Mouse (Mus musculus) liver, adult (tissue): ENCODE results near the gene Kin.

Source experiments
- GATA4 ChIP-seq: IDR thresholded peaks from 2 replicates; pipeline ENCODE4 v1.6.1; 2014; ENCODE audit warnings: mild to moderate bottlenecking, low read length; ENCODE audit not compliant: insufficient replicate concordance

Gene Kin

DNA sequence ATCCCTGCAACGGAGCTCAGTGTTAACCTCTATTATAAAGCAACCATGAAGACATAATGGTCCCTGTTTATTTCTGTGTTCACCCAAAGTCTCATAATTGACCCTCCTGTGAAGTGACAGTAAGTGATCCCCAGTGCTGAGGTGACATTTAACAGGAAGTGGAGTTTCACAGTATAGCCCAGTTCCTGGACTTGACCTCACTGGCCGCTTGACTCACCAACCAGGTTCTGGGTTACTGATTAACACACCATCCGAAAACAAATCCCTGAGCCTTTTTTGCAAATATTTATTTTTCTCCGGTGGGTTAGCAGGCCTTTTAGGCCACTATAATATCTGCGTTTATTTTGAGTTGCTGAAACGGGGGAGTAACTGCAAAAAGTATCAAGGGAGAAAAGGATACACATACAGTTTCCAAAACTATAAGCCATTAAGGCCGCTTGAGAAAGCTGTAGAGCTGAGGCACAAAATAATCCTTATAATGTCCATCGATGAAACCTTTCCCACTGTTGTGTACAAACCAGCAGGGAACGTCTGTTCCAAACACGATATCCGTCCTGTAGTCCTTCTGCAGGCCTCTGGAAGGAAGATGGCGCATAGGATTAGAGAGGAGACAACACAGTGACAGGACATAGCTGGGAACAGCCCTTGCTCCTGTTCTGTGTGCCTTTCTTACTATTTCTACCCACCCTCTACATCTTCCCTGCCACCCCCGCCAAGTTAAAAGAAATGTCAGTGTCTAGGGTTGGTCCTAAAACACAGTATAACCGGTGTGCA is 14.1 kb downstream of the Kin start:
- no peak for TF ChIP-seq GATA4

- no peak for TF ChIP-seq GATA4
These were observed 18.3 kb downstream of the Kin start for GRCm38 (mm10) chr2:10098598-10099215.

DNA sequence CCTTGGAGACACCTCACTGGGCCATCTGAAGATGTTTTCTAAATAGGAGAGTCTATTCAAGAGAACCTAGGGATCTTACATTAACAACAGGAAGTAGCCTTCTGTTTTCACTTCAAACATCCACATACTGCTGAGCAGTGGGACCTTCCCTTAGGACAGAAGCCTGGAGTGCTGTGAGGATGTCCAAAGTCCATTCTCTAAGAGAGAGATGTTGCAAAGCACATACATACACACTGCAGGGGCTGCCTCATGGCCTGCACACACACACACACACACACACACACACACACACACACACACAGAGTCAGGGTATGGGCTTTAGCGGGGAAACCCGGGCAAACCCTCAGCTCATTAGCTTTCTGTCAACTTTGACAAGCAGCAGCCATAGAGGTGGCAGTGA is 20.1 kb downstream of the Kin start:
- no peak for TF ChIP-seq GATA4

- TF ChIP-seq GATA4 = no peak
These were observed 20.8 kb downstream of the Kin start for GRCm38 (mm10) chr2:10101180-10101579.

- no peak for TF ChIP-seq GATA4
These were observed 28.3 kb downstream of the Kin start for GRCm38 (mm10) chr2:10108535-10109189.

GRCm38 (mm10) chr2:10118751-10119150 is 38.4 kb downstream of the Kin start:
- no peak for TF ChIP-seq GATA4

DNA sequence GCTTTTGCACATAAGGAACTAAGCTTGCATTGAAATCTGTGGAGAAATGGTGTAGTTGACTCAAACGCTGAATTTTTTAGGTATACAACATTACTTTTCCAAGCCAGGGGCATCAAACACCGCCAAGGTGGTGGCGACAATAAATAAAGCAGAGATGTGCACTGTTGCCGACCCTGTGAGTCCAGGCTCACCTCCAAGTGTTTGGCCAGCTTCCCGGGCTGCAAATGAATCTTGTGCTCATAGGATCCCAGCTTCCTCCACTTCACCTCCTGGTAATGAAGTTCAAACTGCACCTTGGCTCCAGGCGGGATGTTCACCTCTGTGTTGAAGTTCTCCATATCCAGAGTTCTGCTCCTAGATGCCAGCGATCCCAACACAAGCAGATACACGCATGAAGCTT is 38.9 kb downstream of the Kin start:
- no peak for TF ChIP-seq GATA4

DNA sequence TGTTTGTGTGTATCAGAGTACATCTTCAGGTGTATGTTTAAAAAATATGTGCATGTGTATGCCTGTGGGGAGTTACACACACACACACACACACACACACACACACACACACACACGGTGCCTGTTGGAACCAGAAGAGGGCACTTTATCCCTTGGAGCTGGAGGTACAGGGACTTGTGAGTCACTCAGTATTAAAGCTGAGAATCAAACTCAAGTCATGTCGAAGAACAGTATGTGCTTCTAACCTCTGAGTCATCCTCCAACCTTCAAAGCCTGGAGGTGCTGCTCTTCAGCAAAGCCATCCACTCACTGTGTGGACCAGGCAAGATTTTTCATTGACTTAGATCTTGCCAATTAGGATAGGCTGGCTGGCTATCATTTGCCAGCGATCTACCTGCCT is 41.4 kb downstream of the Kin start:
- TF ChIP-seq GATA4 = no peak

DNA sequence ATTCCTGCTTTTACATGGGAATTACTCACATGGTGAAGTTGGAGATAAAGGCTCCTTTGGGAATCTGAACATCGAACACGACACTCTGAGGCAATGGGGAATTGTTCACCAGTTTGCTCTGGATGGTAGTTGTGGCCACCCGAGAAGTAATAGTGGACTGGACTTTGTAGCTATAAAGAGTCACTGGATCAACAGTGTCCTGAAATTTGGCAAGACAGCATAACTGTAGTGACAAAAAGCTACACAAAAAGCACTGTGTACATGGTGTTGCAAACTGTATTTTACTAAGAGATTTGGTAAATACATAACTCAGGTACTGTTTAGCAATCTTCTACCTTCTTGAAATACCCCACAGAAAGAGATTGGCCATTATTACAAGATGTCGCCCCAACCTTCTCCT is 45.7 kb downstream of the Kin start:
- 0 out of 2 replicates have a peak, but pooled peaks have one; percentile 7 for TF ChIP-seq GATA4

- peak; percentile 23; the same call in 1 of the 2 replicates for TF ChIP-seq GATA4
These were observed 47.1 kb downstream of the Kin start for GRCm38 (mm10) chr2:10127471-10127870.

DNA sequence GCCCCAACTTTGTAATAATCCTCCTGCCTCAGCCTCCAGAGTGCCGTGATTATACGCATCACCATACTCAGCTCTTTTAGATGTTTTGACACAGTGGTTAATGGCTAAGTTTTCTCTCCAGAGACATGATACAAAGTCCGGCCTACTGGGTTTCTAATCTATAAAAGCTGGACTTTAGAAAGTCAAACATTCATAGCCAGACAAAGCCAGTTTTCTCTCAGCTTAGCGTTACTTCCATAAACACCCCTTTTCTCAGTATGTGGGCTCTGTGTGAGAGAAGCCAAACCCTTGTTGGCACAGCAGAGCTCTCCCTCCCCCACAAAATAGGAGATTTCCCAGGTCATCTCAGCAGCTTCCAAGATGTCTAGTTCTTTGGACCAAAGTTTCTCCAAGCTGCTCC is 48.2 kb downstream of the Kin start:
- TF ChIP-seq GATA4 = no peak

DNA sequence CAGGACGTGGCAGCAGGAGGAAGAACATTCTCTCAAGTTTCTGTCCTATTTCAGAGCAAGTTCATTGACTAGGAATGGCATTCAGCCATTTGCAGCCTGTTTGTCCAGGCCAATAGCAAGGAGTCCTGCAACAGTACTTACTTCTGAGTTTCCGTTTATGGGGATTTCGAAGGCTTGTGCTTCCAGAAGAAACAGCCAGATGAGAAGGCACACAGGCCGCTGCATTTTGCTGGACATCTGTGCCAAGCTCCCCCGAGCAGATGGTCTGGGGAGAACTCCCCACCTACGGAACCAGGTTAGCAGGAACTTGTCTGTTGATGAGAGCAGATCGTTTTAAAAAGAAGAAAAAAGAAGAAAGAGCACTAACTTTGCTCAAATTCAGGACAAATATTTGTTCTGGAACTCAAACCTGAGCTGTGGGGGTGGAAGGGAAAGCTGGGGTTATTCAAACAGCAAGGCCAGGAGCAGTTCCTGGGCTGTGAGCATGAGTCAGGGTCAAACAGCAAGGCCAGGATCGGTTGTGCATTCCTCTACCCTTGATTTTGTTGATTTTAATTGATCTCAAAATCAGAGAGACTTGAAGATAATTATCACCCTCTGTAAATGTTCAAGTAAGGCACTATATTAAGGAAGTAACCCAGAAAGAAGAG is 50.1 kb downstream of the Kin start:
- TF ChIP-seq GATA4 = no peak

- TF ChIP-seq GATA4 = no peak
These were observed 50.9 kb downstream of the Kin start, which contains the start of gene Itih2 for GRCm38 (mm10) chr2:10131296-10131695. Gene Itih2 (minus strand): TSS chr2:10131396.

DNA sequence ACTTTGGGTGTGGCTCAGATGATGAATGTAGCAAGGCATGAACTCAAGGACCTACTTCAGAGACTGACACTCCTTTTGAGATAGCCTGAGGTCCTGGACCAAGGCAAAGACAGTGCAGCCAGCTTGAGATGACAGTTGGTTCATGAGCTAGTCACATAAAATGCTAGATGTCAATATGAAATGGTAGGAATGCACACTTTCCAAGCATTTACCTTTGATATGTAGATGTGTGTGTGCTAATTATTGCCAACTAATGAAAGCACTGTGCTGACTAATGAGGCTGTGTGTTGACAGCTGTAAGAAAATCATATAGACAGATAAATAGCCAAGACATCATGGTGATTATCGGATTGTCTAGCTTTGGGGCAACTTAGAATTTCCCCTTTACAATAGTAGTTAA is 51.7 kb downstream of the Kin start:
- no peak for TF ChIP-seq GATA4

DNA sequence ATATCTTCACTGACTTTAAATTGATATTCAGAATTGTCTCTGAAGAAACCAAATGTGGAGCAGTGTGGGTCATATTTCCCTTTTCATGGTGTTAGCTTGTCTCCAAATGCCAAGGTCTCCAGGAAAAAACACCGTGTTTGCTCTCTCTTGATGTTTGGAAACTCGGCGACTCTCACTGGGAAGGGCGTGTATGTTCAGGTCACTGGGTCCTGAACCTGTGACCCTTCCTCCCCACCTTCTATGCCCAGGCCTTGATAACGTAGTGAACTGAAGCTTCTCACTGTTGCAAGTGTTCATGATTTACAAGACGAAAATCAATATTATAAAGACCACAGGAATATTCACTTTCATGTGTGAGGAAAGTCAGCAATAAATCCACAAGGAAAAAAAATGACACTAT is 53.5 kb downstream of the Kin start:
- TF ChIP-seq GATA4 = peak; percentile 39; the same call in 1 of the 2 replicates

DNA sequence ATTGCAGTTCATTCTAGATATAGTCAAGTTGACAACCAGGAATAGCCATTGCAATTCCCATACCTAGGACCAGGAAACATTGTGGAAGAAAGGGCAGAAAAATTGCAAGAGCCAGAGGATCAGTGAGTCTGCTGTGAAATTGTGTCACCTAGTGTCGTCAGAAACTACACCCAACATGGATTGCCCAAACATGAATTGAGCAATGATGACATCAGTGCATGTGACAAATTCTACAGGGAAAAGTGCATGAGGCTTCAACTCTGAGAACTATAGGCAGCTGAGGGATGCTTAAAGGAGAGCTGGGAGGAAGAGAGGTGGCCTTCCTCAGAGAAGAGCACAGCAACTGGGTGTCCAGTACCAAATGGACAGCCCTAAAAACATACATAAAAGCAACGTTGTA is 56.9 kb downstream of the Kin start:
- no peak for TF ChIP-seq GATA4
